Mouse (Mus musculus) lung, embryonic 14.5 days (tissue): ENCODE results near the gene Gm31371. TPM values are rescaled to one million over a fixed set of nuclear protein-coding genes. Genes with fewer than 3 reads are reported as not detected.

Experiments
- polyA plus RNA-seq: library from polyadenylated mRNA; unstranded; fragments of >200 nt; fragmentation: Nextera tagmentation; extraction: Ambion mirVana; gene quantifications from 2 replicates; pipeline ENCODE4 v1.2.1, GENCODE M21; 2014

Gene Gm31371
- polyA plus RNA-seq, 1 experiment from 2014 or later = not detected

Other genes with a start within 250 kb of the Gm31371 start
- gene 4930467E23Rik, start 173.8 kb upstream of the Gm31371 start, polyA plus RNA-seq = 0.14 TPM in 1 of 2 replicates, not detected in the other